Mouse (Mus musculus) olfactory bulb, adult 2 months (tissue): ENCODE data around the gene Man1a.

Source experiments
- CTCF ChIP-seq: fragments of 200-500 bp; IDR thresholded peaks from 2 replicates; pipeline ENCODE4 v1.5.1; 2012; ENCODE audit warnings: low read depth, mild to moderate bottlenecking, low read length, moderate library complexity; ENCODE audit not compliant: insufficient read depth
- POLR2A ChIP-seq: fragments of 200-500 bp; IDR thresholded peaks from 2 replicates; pipeline ENCODE4 v1.6.1; 2012; ENCODE audit warnings: mild to moderate bottlenecking, low read depth, low read length, moderate library complexity; ENCODE audit not compliant: insufficient read depth

- no peak for TF ChIP-seq CTCF
- no peak for TF ChIP-seq POLR2A
Measured at GRCm38 (mm10) chr10:53984894-53985293, 91.5 kb downstream of the Man1a start.
